Mouse (Mus musculus): ENCODE measurements around the gene Hoxb8. TPM values are rescaled to one million over a fixed set of nuclear protein-coding genes. Genes with fewer than 3 reads are reported as not detected.
A peak's percentile ranks its signal among the peaks of the same experiment; 100 is the strongest.

Hoxb8 gene
- polyA plus RNA-seq, 1 experiment from 2014 or later: not detected

DNA sequence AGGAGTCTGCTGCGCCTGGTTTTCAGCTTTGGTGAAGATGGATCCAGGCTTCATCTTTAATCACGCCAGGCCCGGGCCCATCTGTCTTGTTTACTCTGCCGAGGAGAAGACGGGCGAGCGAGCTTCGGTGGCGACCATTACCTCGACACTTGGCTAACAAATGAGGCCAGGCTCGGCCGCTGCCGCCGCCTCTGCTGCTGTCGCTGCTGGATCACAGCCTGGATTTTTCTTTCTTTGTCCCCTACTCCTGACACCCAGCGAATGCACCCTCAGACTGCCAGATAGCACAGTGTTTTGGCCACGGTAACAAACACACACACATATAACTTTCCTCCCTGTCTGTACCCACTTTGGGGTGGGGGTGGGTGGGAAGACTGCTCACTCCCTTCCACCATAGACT is 39.0 kb downstream of the Hoxb8 start:
- Histone ChIP-seq H3K27ac (no peak overlapping the region), H3K4me1 (peaks cover 20% of the 10 kb centered on the region), H3K27me3 (ENCODE audit: poor library complexity, severe bottlenecking) (peaks cover 100% of the 10 kb centered on the region), H3K36me3 (replicated peaks) (no peaks in the 10 kb centered on the region), H3K9me3 (no peaks in the 10 kb centered on the region), H3K4me3 (no peak overlapping the region)
- no peak for DNase-seq (ENCODE audit: extremely low spot score, low spot score)
- under 1% methylated on average over 17 of the region's 17 CpGs for WGBS

DNA sequence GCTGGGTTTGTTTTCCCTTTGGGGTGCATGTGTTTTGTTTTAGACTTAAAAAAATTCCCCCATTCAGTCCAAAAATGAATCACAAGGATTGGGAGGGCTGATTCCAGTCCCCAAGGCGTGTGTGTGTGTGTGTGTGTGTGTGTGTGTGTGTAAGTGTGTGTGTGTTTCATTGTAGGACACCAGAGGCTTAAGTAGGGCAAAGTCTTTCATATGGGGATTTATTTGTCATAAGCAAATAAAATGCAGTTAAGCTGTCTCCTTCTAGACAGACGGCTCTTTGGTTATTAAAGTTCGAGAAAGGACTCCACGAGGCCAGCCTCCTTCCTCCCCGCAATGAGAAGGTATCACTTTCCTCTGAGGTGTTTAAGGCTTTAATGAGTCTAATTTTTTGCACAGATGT is 40.1 kb downstream of the Hoxb8 start:
- no peak overlapping the region for H3K27ac ChIP-seq
- H3K4me1 ChIP-seq: peaks cover 20% of the 10 kb centered on the region
- H3K4me3 ChIP-seq: no peak overlapping the region
- peaks cover 100% of the 10 kb centered on the region for H3K27me3 ChIP-seq (ENCODE audit: poor library complexity, severe bottlenecking)
- no peak for DNase-seq (ENCODE audit: extremely low spot score, low spot score)
- H3K9me3 ChIP-seq: no peaks in the 10 kb centered on the region
- 7% methylated on average over 5 of the region's 5 CpGs for WGBS
- no peaks in the 10 kb centered on the region for H3K36me3 ChIP-seq (replicated peaks)

- no peak overlapping the region for H3K4me3 ChIP-seq
- 3% methylated on average over 6 of the region's 6 CpGs for WGBS
- no peak for DNase-seq (ENCODE audit: extremely low spot score, low spot score)
- H3K4me1 ChIP-seq: peaks cover 20% of the 10 kb centered on the region
- H3K27me3 ChIP-seq (ENCODE audit: poor library complexity, severe bottlenecking): peaks cover 100% of the 10 kb centered on the region
- H3K9me3 ChIP-seq: no peaks in the 10 kb centered on the region
- no peak overlapping the region for H3K27ac ChIP-seq
- no peaks in the 10 kb centered on the region for H3K36me3 ChIP-seq (replicated peaks)
These were observed 41.0 kb downstream of the Hoxb8 start for GRCm38 (mm10) chr11:96322738-96323137.

DNA sequence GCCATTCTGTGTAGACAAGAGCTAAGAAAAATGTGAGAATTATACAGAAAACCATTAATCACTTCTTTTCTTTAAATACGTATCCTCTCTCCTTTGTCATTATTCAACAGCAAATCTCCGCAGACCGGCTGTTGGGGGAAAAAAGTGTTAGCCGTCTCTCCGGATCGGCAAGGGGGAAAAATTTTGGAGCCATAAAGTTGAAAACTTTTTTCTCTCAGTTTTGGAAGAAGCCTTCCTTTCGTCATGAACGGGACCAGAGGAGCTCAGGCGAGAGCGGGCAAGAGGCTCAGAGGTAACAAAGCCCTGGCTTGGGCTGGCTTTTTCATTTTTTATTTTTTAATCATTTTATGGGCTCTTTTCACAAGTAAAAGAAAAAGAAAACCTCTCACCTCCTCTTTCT is 41.4 kb downstream of the Hoxb8 start, which contains the start of gene Hoxb3:
Hoxb3 (plus strand) TSS at position 173 of the 400 bp plus-strand sequence.
- Histone ChIP-seq H3K4me3 (no peak within 1 kb of the TSS), H3K36me3 (replicated peaks) (no peaks in the 10 kb centered on the region), H3K27me3 (ENCODE audit: poor library complexity, severe bottlenecking) (peaks cover 100% of the 10 kb centered on the region), H3K9me3 (no peaks in the 10 kb centered on the region), H3K4me1 (peaks cover 17% of the 10 kb centered on the region), H3K27ac (no peak within 1 kb of the TSS)
- 3% methylated on average over 10 of the region's 10 CpGs for WGBS
- no peak for DNase-seq (ENCODE audit: extremely low spot score, low spot score)

GRCm38 (mm10) chr11:96324125-96324524 is 42.4 kb downstream of the Hoxb8 start:
- Histone ChIP-seq H3K9me3 (no peaks in the 10 kb centered on the region), H3K36me3 (replicated peaks) (no peaks in the 10 kb centered on the region), H3K4me3 (no peak overlapping the region), H3K4me1 (peaks cover 7% of the 10 kb centered on the region), H3K27ac (no peak overlapping the region), H3K27me3 (ENCODE audit: poor library complexity, severe bottlenecking) (peaks cover 100% of the 10 kb centered on the region)
- DNase-seq (ENCODE audit: extremely low spot score, low spot score): no peak
- 1% methylated on average over 5 of the region's 5 CpGs for WGBS

DNA sequence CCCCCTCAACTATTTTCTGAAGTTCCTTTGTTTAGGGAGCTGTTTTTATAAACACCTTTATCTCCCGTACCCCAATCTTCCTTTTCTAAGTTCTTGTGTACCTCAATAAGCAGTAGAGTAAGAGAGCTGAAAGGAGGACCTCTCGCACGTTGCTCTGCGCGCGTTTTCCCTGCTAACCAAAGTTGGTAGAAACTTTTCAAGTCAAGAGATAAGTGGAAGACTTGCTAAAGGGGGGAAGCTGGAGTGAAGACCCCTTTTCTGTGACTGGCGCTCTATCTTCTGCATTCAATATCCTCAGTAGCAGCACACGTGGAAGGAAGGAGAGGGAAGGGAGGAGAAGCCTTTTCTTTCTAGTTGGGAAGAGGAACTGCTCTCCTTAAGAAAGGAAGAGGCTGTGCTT is 43.3 kb downstream of the Hoxb8 start:
- WGBS: 3% methylated on average over 8 of the region's 8 CpGs
- H3K4me3 ChIP-seq: no peak overlapping the region
- H3K27ac ChIP-seq: no peak overlapping the region

GRCm38 (mm10) chr11:96325747-96326212 is 44.1 kb downstream of the Hoxb8 start:
- 2% methylated on average over 22 of the region's 22 CpGs for WGBS
- DNase-seq (ENCODE audit: extremely low spot score, low spot score): no peak
- no peak overlapping the region for H3K4me3 ChIP-seq

More for the DNA sequence above, 43.3 kb downstream of the Hoxb8 start:
- H3K9me3 ChIP-seq: no peaks in the 10 kb centered on the region
- H3K27me3 ChIP-seq (ENCODE audit: poor library complexity, severe bottlenecking): peaks cover 100% of the 10 kb centered on the region
- no peak for DNase-seq (ENCODE audit: extremely low spot score, low spot score)
- H3K4me1 ChIP-seq: peaks cover 3% of the 10 kb centered on the region; the same call in 1 of the 2 replicates
- no peaks in the 10 kb centered on the region for H3K36me3 ChIP-seq (replicated peaks)

DNA sequence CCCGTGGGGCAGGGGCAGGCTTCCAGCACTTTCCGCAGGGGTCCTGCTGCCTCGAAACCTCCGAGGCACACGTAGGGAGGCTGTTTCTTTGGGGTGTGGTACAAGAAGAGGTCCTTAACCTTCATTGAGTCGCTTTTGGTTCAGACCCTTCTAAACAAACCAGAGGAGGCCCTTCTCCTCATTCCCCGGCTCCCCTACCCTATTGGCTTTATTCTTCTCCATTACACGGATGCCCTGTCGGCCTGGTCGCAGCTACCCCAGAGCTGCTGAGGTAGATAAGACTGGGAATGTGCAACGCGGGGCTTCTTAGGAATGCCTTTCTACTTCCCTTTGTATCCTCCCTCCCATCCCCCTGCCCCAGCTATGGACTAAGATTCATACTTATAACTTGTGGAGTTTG is 45.0 kb downstream of the Hoxb8 start:
- no peak overlapping the region for H3K27ac ChIP-seq
- H3K9me3 ChIP-seq: no peaks in the 10 kb centered on the region
- no peak for DNase-seq (ENCODE audit: extremely low spot score, low spot score)
- WGBS: 1% methylated on average over 12 of the region's 12 CpGs
- no peaks in the 10 kb centered on the region for H3K36me3 ChIP-seq (replicated peaks)
- peaks cover 100% of the 10 kb centered on the region for H3K27me3 ChIP-seq (ENCODE audit: poor library complexity, severe bottlenecking)
- no peaks in the 10 kb centered on the region; the same call in 1 of the 2 replicates for H3K4me1 ChIP-seq
- H3K4me3 ChIP-seq: no peak overlapping the region

More at GRCm38 (mm10) chr11:96325747-96326212, 44.1 kb downstream of the Hoxb8 start:
- no peaks in the 10 kb centered on the region; the same call in 1 of the 2 replicates for H3K4me1 ChIP-seq
- peaks cover 100% of the 10 kb centered on the region for H3K27me3 ChIP-seq (ENCODE audit: poor library complexity, severe bottlenecking)
- H3K36me3 ChIP-seq (replicated peaks): no peaks in the 10 kb centered on the region
- no peaks in the 10 kb centered on the region for H3K9me3 ChIP-seq
- no peak overlapping the region for H3K27ac ChIP-seq

- 2% methylated on average over 7 of the region's 7 CpGs for WGBS
- peaks cover 100% of the 10 kb centered on the region for H3K27me3 ChIP-seq (ENCODE audit: poor library complexity, severe bottlenecking)
- DNase-seq (ENCODE audit: extremely low spot score, low spot score): no peak
- H3K27ac ChIP-seq: no peak overlapping the region
- no peaks in the 10 kb centered on the region; the same call in 1 of the 2 replicates for H3K4me1 ChIP-seq
- no peaks in the 10 kb centered on the region for H3K9me3 ChIP-seq
- no peak overlapping the region for H3K4me3 ChIP-seq
- H3K36me3 ChIP-seq (replicated peaks): no peaks in the 10 kb centered on the region
These were observed 45.4 kb downstream of the Hoxb8 start for GRCm38 (mm10) chr11:96327122-96327521.

DNA sequence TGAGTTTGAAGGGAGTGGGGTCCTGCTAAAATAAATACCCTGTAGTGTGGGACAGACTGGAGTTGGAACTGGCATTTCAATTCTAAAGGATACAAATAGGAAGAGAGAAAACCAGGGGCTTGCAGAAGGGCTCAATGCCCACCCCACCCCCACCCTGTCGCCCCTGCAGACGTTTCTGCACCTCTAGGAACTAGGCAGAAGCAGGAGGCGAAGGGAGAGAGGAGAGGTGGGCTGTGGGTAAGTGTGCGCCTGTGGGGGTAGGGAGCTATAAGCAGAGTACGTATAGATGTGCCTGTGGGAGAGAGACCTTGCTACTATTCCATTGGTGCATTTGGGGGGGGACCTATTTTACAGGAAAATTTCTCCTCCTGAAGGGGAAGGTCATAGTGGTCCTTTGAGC is 46.0 kb downstream of the Hoxb8 start:
- Histone ChIP-seq H3K4me3 (no peak overlapping the region), H3K27me3 (ENCODE audit: poor library complexity, severe bottlenecking) (peaks cover 100% of the 10 kb centered on the region), H3K4me1 (peaks cover 4% of the 10 kb centered on the region; the same call in 1 of the 2 replicates), H3K36me3 (replicated peaks) (no peaks in the 10 kb centered on the region), H3K27ac (no peak overlapping the region), H3K9me3 (no peaks in the 10 kb centered on the region)
- 2% methylated on average over 5 of the region's 5 CpGs for WGBS
- DNase-seq (ENCODE audit: extremely low spot score, low spot score): no peak

GRCm38 (mm10) chr11:96328605-96329004 is 46.9 kb downstream of the Hoxb8 start:
- no peak overlapping the region for H3K4me3 ChIP-seq
- WGBS: 7% methylated on average over 8 of the region's 8 CpGs
- H3K36me3 ChIP-seq (replicated peaks): no peaks in the 10 kb centered on the region
- H3K27ac ChIP-seq: no peak overlapping the region
- H3K27me3 ChIP-seq (ENCODE audit: poor library complexity, severe bottlenecking): peaks cover 100% of the 10 kb centered on the region
- no peaks in the 10 kb centered on the region for H3K9me3 ChIP-seq
- no peak for DNase-seq (ENCODE audit: extremely low spot score, low spot score)
- peaks cover 6% of the 10 kb centered on the region; the same call in 1 of the 2 replicates for H3K4me1 ChIP-seq

GRCm38 (mm10) chr11:96332105-96332504 is 50.4 kb downstream of the Hoxb8 start:
- 1% methylated on average over 8 of the region's 8 CpGs for WGBS
- H3K27ac ChIP-seq: no peak overlapping the region

GRCm38 (mm10) chr11:96332618-96333032 is 50.9 kb downstream of the Hoxb8 start:
- H3K36me3 ChIP-seq (replicated peaks): no peaks in the 10 kb centered on the region
- H3K9me3 ChIP-seq: no peaks in the 10 kb centered on the region
- no peak overlapping the region for H3K27ac ChIP-seq
- peaks cover 6% of the 10 kb centered on the region; the same call in 1 of the 2 replicates for H3K4me1 ChIP-seq
- no peak for DNase-seq (ENCODE audit: extremely low spot score, low spot score)
- H3K4me3 ChIP-seq: peak overlapping the region; percentile 24
- H3K27me3 ChIP-seq (ENCODE audit: poor library complexity, severe bottlenecking): peaks cover 100% of the 10 kb centered on the region
- WGBS: under 1% methylated on average over 35 of the region's 35 CpGs

More at GRCm38 (mm10) chr11:96332105-96332504, 50.4 kb downstream of the Hoxb8 start:
- Histone ChIP-seq H3K4me1 (peaks cover 6% of the 10 kb centered on the region; the same call in 1 of the 2 replicates), H3K27me3 (ENCODE audit: poor library complexity, severe bottlenecking) (peaks cover 100% of the 10 kb centered on the region), H3K9me3 (no peaks in the 10 kb centered on the region), H3K4me3 (no peak overlapping the region), H3K36me3 (replicated peaks) (no peaks in the 10 kb centered on the region)
- DNase-seq (ENCODE audit: extremely low spot score, low spot score): no peak
